Mouse (Mus musculus) MN1 (cell line): Measurements from ENCODE around the gene Mctp1.
"Not testable (repeated sequence)": the region's sequence is repeated elsewhere in the genome, so short reads cannot be mapped to it uniquely, and the experiment has no call there.

ENCODE experiments used
- DNase-seq: peaks from one replicate; pipeline ENCODE4 v3.0.0-alpha.2; 2016; ENCODE audit warnings: low spot score

The Mctp1 gene

GRCm38 (mm10) chr13:76932933-76933332, 548.6 kb downstream of the Mctp1 start:
- no peak for DNase-seq

GRCm38 (mm10) chr13:76949234-76949633, 564.9 kb downstream of the Mctp1 start:
- DNase-seq, result no peak

GRCm38 (mm10) chr13:76967588-76967987, 583.3 kb downstream of the Mctp1 start:
- no peak for DNase-seq

GRCm38 (mm10) chr13:76969386-76969785, 585.1 kb downstream of the Mctp1 start:
- DNase-seq, result peak; percentile 27

- DNase-seq, result not testable (repeated sequence)
Observed at GRCm38 (mm10) chr13:76971046-76971445, 586.7 kb downstream of the Mctp1 start.

GRCm38 (mm10) chr13:77002628-77003027, 618.3 kb downstream of the Mctp1 start:
- no peak for DNase-seq

GRCm38 (mm10) chr13:77003684-77004083, 619.3 kb downstream of the Mctp1 start:
- DNase-seq, result no peak

GRCm38 (mm10) chr13:77018851-77019250, 634.5 kb downstream of the Mctp1 start:
- DNase-seq, result no peak

- DNase-seq, result no peak
Observed at GRCm38 (mm10) chr13:77029594-77029993, 645.3 kb downstream of the Mctp1 start.

- no peak for DNase-seq
Observed at GRCm38 (mm10) chr13:77043375-77043774, 659.0 kb downstream of the Mctp1 start.

GRCm38 (mm10) chr13:77045375-77045774, 661.0 kb downstream of the Mctp1 start:
- DNase-seq, result peak; percentile 22

- DNase-seq, result no peak
Observed at GRCm38 (mm10) chr13:77046416-77046815, 662.1 kb downstream of the Mctp1 start.

- DNase-seq, result no peak
Observed at GRCm38 (mm10) chr13:77047179-77047931, 663.0 kb downstream of the Mctp1 start.

- DNase-seq, result no peak
Observed at GRCm38 (mm10) chr13:77048461-77048860, 664.1 kb downstream of the Mctp1 start.

GRCm38 (mm10) chr13:77049736-77050135, 665.4 kb downstream of the Mctp1 start:
- DNase-seq, result no peak

GRCm38 (mm10) chr13:77063221-77063620, 678.9 kb downstream of the Mctp1 start:
- DNase-seq, result no peak

- no peak for DNase-seq
Observed at GRCm38 (mm10) chr13:77068847-77069246, 684.5 kb downstream of the Mctp1 start.

- no peak for DNase-seq
Observed at GRCm38 (mm10) chr13:77072030-77072429, 687.7 kb downstream of the Mctp1 start.
